Mouse (Mus musculus) embryonic facial prominence, embryonic 14.5 days (tissue): ENCODE results near the gene Top3a. TPM values are rescaled to one million over a fixed set of nuclear protein-coding genes. Genes with fewer than 3 reads are reported as not detected.
"Not testable (repeated sequence)": the region's sequence is repeated elsewhere in the genome, so short reads cannot be mapped to it uniquely, and the experiment has no call there.

ENCODE experiments used
- ATAC-seq: fragments of 200-750 bp; cut with Nextera tagmentation; 2 replicates; pipeline ENCODE4 v1.8.0; 2017; ENCODE audit warnings: low read depth, moderate number of reproducible peaks, moderate TSS enrichment
- DNase-seq: peaks from one replicate; pipeline ENCODE4 v3.0.0-alpha.2; 2015; ENCODE audit warnings: low spot score
- H3K27ac ChIP-seq: fragments of 300-500 bp; sonication (generic); replicated peaks from 2 replicates; pipeline ENCODE4 v1.5.1; 2014; ENCODE audit warnings: low read depth, mild to moderate bottlenecking, low read length, moderate library complexity
- H3K27me3 ChIP-seq: fragments of 300-500 bp; sonication (generic); replicated peaks from 2 replicates; pipeline ENCODE4 v1.6.1; 2014; ENCODE audit warnings: low read length; ENCODE audit not compliant: control insufficient read depth, insufficient read depth
- H3K36me3 ChIP-seq: fragments of 300-500 bp; sonication (generic); 2 replicates; pipeline ENCODE4 v1.6.1; 2014; ENCODE audit warnings: low read length, mixed read lengths; ENCODE audit not compliant: control insufficient read depth, insufficient read depth
- H3K4me1 ChIP-seq: fragments of 300-500 bp; sonication (generic); 2 replicates; pipeline ENCODE4 v1.6.1; 2014; ENCODE audit warnings: antibody characterized with exemption, low read length; ENCODE audit not compliant: control insufficient read depth, insufficient read depth
- H3K4me2 ChIP-seq: fragments of 300-500 bp; sonication (generic); 2 replicates; pipeline ENCODE4 v1.6.1; 2014; ENCODE audit warnings: low read depth, mild to moderate bottlenecking, low read length, moderate library complexity, mixed read lengths
- H3K4me3 ChIP-seq: fragments of 300-500 bp; sonication (generic); 2 replicates; pipeline ENCODE4 v1.5.1; 2014; ENCODE audit warnings: low read depth, mild to moderate bottlenecking, low read length
- H3K9ac ChIP-seq: fragments of 300-500 bp; sonication (generic); 2 replicates; pipeline ENCODE4 v1.6.1; 2014; ENCODE audit warnings: low read depth, mild to moderate bottlenecking, low read length, moderate library complexity, mixed read lengths
- H3K9me3 ChIP-seq: fragments of 300-500 bp; sonication (generic); 2 replicates; pipeline ENCODE4 v1.6.1; 2016; ENCODE audit warnings: low read length; ENCODE audit not compliant: control insufficient read depth
- WGBS: fragments of 180-500 bp; shearing (Covaris S2); extraction: QIAGEN DNeasy Blood & Tissue Kit; methylation state at CpG from one replicate; pipeline ENCODE4 v1.1.7; 2014; 5-methylcytosine and 5-hydroxymethylcytosine counted together
- polyA plus RNA-seq: library from polyadenylated mRNA; unstranded; fragments of >200 nt; fragmentation: Nextera tagmentation; extraction: Ambion mirVana; gene quantifications from 2 replicates; pipeline ENCODE4 v1.2.1, GENCODE M21; 2014

Top3a gene
- polyA plus RNA-seq = 12.1 and 16.4 TPM in 2 replicates

DNA sequence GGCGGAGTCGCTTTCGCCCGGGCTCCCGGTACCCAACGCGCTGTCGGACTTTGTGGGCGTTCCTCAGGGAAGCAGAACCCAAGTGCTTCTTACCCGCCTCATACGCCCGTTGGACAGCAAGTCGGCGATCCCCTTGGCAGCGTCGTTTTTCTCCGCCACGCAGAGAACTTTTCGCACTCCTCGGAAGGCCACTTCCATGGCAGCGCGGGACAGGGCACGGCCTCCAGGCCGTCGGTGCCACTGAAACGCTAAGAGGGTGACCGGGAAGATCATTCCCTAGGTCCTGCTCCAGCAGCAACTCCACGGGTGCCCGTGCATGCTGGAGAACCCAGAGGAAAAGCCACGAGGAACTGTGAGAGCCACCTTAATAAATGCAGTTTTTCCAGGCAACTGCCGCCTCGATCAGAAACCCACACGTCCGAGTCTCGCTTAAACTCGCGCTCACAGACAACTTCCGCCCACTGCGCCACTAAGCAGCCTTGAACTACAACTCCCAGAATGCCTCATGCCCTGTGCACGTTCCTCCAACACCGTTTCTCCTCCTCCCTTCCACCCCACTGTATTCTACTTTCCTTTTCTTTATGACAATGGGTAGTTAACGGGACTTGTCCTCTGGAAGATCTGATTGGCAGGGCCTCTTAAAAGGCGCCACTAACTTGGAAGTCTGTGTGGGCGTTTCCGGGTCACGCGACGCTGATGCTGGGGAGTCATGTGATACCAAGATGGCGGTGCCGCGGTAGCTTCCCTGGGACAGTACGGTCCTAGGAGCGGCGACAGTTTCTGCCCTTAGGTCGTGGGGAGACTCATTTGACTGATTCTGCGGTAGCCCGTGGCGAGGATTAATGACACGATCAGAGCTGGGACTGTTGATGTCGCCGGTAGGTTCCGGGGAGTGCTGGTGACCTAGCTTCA is at the start of gene Top3a, which contains the start of gene Smcr8:
TSS of gene Top3a (minus strand) at position 537 of the 912 bp plus-strand sequence.
TSS of gene Smcr8 (plus strand) at position 696 of the 912 bp plus-strand sequence.
- no peaks in the 10 kb centered on the region for H3K9me3 ChIP-seq
- peak within 1 kb of the TSS; percentile 87 for H3K9ac ChIP-seq
- peak within 1 kb of the TSS; percentile 77 for H3K4me3 ChIP-seq
- H3K4me1 ChIP-seq = peaks cover 53% of the 10 kb centered on the region
- H3K4me2 ChIP-seq = peak within 1 kb of the TSS; percentile 63
- WGBS = under 1% methylated on average over 56 of the region's 62 CpGs
- H3K27me3 ChIP-seq = no peaks in the 10 kb centered on the region
- DNase-seq = peak; percentile 98
- peak; percentile 98 for ATAC-seq
- H3K27ac ChIP-seq = peak within 1 kb of the TSS; percentile 89
- H3K36me3 ChIP-seq = peaks cover 21% of the 10 kb centered on the region

DNA sequence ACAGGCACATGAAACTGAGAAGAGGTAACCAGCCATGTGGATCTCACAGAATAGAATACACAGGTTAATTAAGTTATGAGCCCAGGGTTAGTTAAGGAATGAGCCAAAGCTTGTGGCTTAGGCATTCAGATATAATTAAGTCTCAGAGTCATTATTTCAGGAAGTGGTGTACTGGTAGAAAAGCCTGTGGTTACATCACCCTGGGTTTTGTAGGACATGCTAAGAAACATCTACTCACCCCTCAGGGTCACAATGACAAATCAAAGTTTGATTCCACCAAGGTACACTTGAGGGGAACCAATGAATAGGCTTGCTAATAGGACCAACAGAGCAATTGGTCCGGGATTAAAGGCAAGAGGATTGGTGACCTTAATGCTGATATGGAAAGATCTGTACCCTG is 49.5 kb upstream of the Top3a start:
- H3K9ac ChIP-seq = no peak overlapping the region
- H3K27me3 ChIP-seq = no peaks in the 10 kb centered on the region
- no peak overlapping the region for H3K4me3 ChIP-seq
- no peak overlapping the region for H3K27ac ChIP-seq
- ATAC-seq (no peak), DNase-seq (no peak)
- no peaks in the 10 kb centered on the region for H3K36me3 ChIP-seq
- H3K4me1 ChIP-seq = peaks cover 5% of the 10 kb centered on the region; the same call in 1 of the 2 replicates
- no peaks in the 10 kb centered on the region for H3K9me3 ChIP-seq
- no peak overlapping the region for H3K4me2 ChIP-seq
- 58% methylated on average over 1 of the region's 1 CpGs for WGBS

GRCm38 (mm10) chr11:60825191-60825590 is 48.0 kb upstream of the Top3a start:
- H3K9me3 ChIP-seq = no peaks in the 10 kb centered on the region
- H3K4me3 ChIP-seq = no peak overlapping the region
- no peak overlapping the region for H3K9ac ChIP-seq
- H3K27me3 ChIP-seq = no peaks in the 10 kb centered on the region
- no peak for ATAC-seq
- no peaks in the 10 kb centered on the region for H3K4me1 ChIP-seq
- H3K4me2 ChIP-seq = no peak overlapping the region
- no peak for DNase-seq
- no peak overlapping the region for H3K27ac ChIP-seq
- no peaks in the 10 kb centered on the region for H3K36me3 ChIP-seq
- WGBS = 78% methylated on average over 3 of the region's 3 CpGs

- no peak overlapping the region for H3K9ac ChIP-seq
- 63% methylated on average over 2 of the region's 2 CpGs for WGBS
- DNase-seq (no peak), ATAC-seq (no peak)
- no peaks in the 10 kb centered on the region for H3K4me1 ChIP-seq
- H3K36me3 ChIP-seq = no peaks in the 10 kb centered on the region
- H3K4me2 ChIP-seq = no peak overlapping the region
- no peaks in the 10 kb centered on the region for H3K9me3 ChIP-seq
- no peak overlapping the region for H3K4me3 ChIP-seq
- H3K27me3 ChIP-seq = no peaks in the 10 kb centered on the region
- H3K27ac ChIP-seq = no peak overlapping the region
These were observed 46.6 kb upstream of the Top3a start for GRCm38 (mm10) chr11:60823771-60824170.

- ATAC-seq = no peak
These were observed 39.2 kb upstream of the Top3a start for GRCm38 (mm10) chr11:60816398-60816797.

DNA sequence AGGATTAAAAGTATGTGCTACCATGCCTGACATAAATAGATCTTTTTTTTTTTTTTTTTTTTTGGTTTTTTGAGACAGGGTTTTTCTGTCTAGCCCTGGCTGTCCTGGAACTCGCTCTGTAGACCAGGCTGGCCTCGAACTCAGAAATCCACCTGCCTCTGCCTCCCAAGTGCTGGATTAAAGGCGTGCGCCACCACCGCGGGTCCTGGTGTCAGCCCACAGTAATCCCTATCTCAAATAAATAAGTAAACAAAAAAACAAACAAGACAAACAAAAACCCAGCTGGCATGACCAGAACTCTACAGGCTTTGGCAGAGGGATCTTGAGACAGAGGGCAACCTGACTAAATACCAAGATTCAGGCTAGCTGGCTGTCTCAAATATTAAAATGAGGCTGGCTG is 34.5 kb upstream of the Top3a start, which contains the start of gene Shmt1:
TSS of gene Shmt1 (minus strand) at position 101 of the 400 bp plus-strand sequence.
- WGBS = 30% methylated on average over 6 of the region's 6 CpGs
- H3K4me3 ChIP-seq = peak within 1 kb of the TSS; percentile 54
- not testable (repeated sequence) for H3K27me3 ChIP-seq, H3K27ac ChIP-seq, H3K36me3 ChIP-seq, H3K9me3 ChIP-seq, ATAC-seq, DNase-seq
- peak within 1 kb of the TSS; percentile 86 for H3K4me2 ChIP-seq
- peak within 1 kb of the TSS; percentile 46 for H3K9ac ChIP-seq
- peaks cover 19% of the 10 kb centered on the region for H3K4me1 ChIP-seq

More at GRCm38 (mm10) chr11:60816398-60816797, 39.2 kb upstream of the Top3a start:
- no peaks in the 10 kb centered on the region for H3K36me3 ChIP-seq
- H3K4me1 ChIP-seq = no peaks in the 10 kb centered on the region
- no peak overlapping the region for H3K4me2 ChIP-seq
- no peak for DNase-seq
- no peaks in the 10 kb centered on the region for H3K9me3 ChIP-seq
- no peaks in the 10 kb centered on the region for H3K27me3 ChIP-seq
- H3K9ac ChIP-seq = no peak overlapping the region
- no peak overlapping the region for H3K27ac ChIP-seq
- 61% methylated on average over 5 of the region's 5 CpGs for WGBS
- no peak overlapping the region for H3K4me3 ChIP-seq

GRCm38 (mm10) chr11:60811054-60811460 is 33.9 kb upstream of the Top3a start:
- peak; percentile 100 for ATAC-seq
- 0% methylated on average over 29 of the region's 29 CpGs for WGBS
- Histone ChIP-seq H3K4me3 (peak overlapping the region; percentile 54), H3K27ac (no peak overlapping the region), H3K27me3 (no peaks in the 10 kb centered on the region), H3K9ac (peak overlapping the region; percentile 46), H3K4me1 (peaks cover 19% of the 10 kb centered on the region), H3K9me3 (no peaks in the 10 kb centered on the region), H3K36me3 (no peaks in the 10 kb centered on the region), H3K4me2 (peak overlapping the region; percentile 86)
- DNase-seq = peak; percentile 98

GRCm38 (mm10) chr11:60810046-60810965 is 33.1 kb upstream of the Top3a start:
- Histone ChIP-seq H3K4me3 (peak overlapping the region; percentile 54), H3K4me2 (peak overlapping the region; percentile 86), H3K27ac (no peak overlapping the region), H3K9ac (peak overlapping the region; percentile 32), H3K9me3 (no peaks in the 10 kb centered on the region), H3K4me1 (peaks cover 19% of the 10 kb centered on the region), H3K27me3 (no peaks in the 10 kb centered on the region), H3K36me3 (no peaks in the 10 kb centered on the region)
- no peak for ATAC-seq
- WGBS = 7% methylated on average over 14 of the region's 14 CpGs
- DNase-seq = no peak
